Comparison of ENCODE assay signal across 12 mouse cellular contexts in genomic region chr6:95003716-95004115, GRCm38 (mm10).
"Had no signal": no experiment of that assay in that cellular context is flagged by ENCODE, and none has a peak within 500 bp of the region (broad histone marks: within the 10 kb centered on the region; RNA-seq: fewer than 3 reads in every experiment).

No protein-coding gene starts in this region.

- DNase-seq: lung, adult 18-20 months; lung, postnatal 14 days; lung, postnatal 36 days; right cerebral cortex, postnatal 14 days; thymus, adult 18-20 months; thymus, postnatal 14 days; thymus, postnatal 36 days had no signal

- H3K4me3 ChIP-seq: lung, embryonic 15.5 days; megakaryocyte, embryonic 14.5 days; midbrain, embryonic 13.5 days; midbrain, embryonic 15.5 days; neural tube, embryonic 12.5 days had no signal

- H3K4me1 ChIP-seq: lung, embryonic 15.5 days; midbrain, embryonic 13.5 days; midbrain, embryonic 15.5 days; neural tube, embryonic 12.5 days had no signal
